In the genomic region with DNA sequence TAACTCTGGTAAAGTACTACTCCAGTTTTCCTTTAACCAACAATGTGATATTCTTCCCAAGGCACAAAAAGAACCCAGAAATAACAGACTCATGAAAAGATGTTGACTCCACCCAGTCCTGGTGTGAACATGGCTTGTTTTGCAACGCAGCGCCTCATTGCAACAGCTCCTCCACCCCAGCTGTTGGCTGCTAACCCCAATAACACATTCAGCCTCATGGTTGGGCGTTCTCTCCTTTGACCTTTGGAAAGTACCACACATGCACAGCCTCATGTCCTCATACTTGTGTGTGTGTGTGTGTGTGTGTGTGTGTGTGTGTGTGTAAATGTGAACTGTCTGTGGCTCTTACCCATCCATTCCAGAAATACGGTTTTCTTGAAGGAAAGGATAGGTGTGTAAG, we compare ENCODE assay signal across 10 mouse cellular contexts. TPM values are rescaled to one million over a fixed set of nuclear protein-coding genes. Genes with fewer than 3 reads are reported as not detected.
DNase-seq lines count a peak whose midpoint lies in the region; ATAC-seq and TF ChIP-seq lines count a peak whose summit lies in the region.
"Had no signal": no experiment of that assay in that cellular context is flagged by ENCODE, and none has a peak within 500 bp of the region (broad histone marks: within the 10 kb centered on the region; RNA-seq: fewer than 3 reads in every experiment).

No protein-coding gene starts in this region.

- peak; percentile 40 for DNase-seq in thymus, postnatal 14 days
- DNase-seq in thymus, postnatal 10 days (ENCODE audit: low spot score in 2 of 2): no peak
- DNase-seq in kidney, adult 9 months: no peak
- no peak for DNase-seq in cerebellum, postnatal 10 days
- DNase-seq: cerebellum, adult 8-10 months; midbrain, embryonic 14.5 days; right cerebral cortex, postnatal 25 days had no signal

- no peak for TF ChIP-seq CTCF in bone marrow macrophage, adult 2 months (IDR thresholded peaks at IDR 0.05; ENCODE audit: low read depth, low read length)

- no peak overlapping the region for H3K4me3 ChIP-seq in bone marrow macrophage, adult 2 months (ENCODE audit: insufficient read depth, low read length)

- peaks cover 63% of the 10 kb centered on the region for H3K4me1 ChIP-seq in bone marrow macrophage, adult 2 months (ENCODE audit: control insufficient read depth, insufficient read depth, low read length)

- ATAC-seq in inflammation-experienced regulatory T-cells, adult 6 months: peak; percentile 29
- ATAC-seq in neutrophil, adult 5-6 weeks (ENCODE audit: extremely low read depth, insufficient number of reproducible peaks, low FRiP score, poor library complexity, severe bottlenecking): peak; percentile 66

- TF ChIP-seq POLR2A in bone marrow macrophage, adult 2 months (IDR thresholded peaks at IDR 0.05; ENCODE audit: borderline replicate concordance, low read depth, low read length): no peak

- H3K27ac ChIP-seq in bone marrow macrophage, adult 2 months (ENCODE audit: insufficient read depth, low read depth, low read length): peak overlapping the region; percentile 93

RNA-seq across cellular contexts. Expression of a gene that starts 37.0 kb away (rescaled TPM):
- 171 and 182 TPM in 2 replicates for polyA plus RNA-seq in bone marrow macrophage, adult 2 months (2012; ENCODE audit: insufficient read depth, insufficient read length, missing spikeins)
- polyA plus RNA-seq in inflammation-experienced regulatory T-cells, adult 6 months (2017; shearing (Covaris generic)): 100 to 1,000 TPM in 1 of 3 experiments, 10 to 100 TPM in 2; 72.1 to 121 (median 83.8) TPM
- total RNA-seq in neutrophil, adult 5-6 weeks (2017): 120 and 123 TPM in 2 replicates
